Mouse (Mus musculus): ENCODE results near the gene Tial1. TPM values are rescaled to one million over a fixed set of nuclear protein-coding genes. Genes with fewer than 3 reads are reported as not detected.
A peak's percentile ranks its signal among the peaks of the same experiment; 100 is the strongest.

Gene Tial1
- total and polyA plus RNA-seq, 3 experiments, result 42.7 to 126 TPM; not detected in 1

GRCm38 (mm10) chr7:128459791-128460130, 1.8 kb downstream of the Tial1 start:
- Histone ChIP-seq H3K9me3 (replicated peaks; ENCODE audit: insufficient read depth, low read length) (no peaks in the 10 kb centered on the region), H3K79me2 (ENCODE audit: control insufficient read depth, insufficient read depth, low read length, poor library complexity) (peaks cover 43% of the 10 kb centered on the region), H3K27ac (ENCODE audit: control insufficient read depth, low read depth, low read length) (peak overlapping the region; percentile 51; the same call in 1 of the 2 replicates), H3K27me3 (ENCODE audit: control insufficient read depth in 1 of 2, insufficient read depth in 2 of 2, low read length in 2 of 2) (no peaks in the 10 kb centered on the region), H3K9ac (ENCODE audit: control insufficient read depth, low read depth, low read length, poor library complexity, severe bottlenecking) (peak overlapping the region; percentile 97), H3K4me1 (ENCODE audit: control insufficient read depth in 1 of 2, insufficient read depth in 2 of 2, low read length in 2 of 2) (peaks cover 11 to 15% of the 10 kb centered on the region in 2 experiments), H3K36me3 (ENCODE audit: control insufficient read depth in 1 of 2, insufficient read depth in 2 of 2, low read length in 2 of 2) (peaks cover 4 to 33% of the 10 kb centered on the region in 2 experiments), H3K4me3 (ENCODE audit: control insufficient read depth in 1 of 2, insufficient read depth in 1 of 2, low read depth in 2 of 2, low read length in 2 of 2) (peak overlapping the region; percentile 53 to 90)
- TF ChIP-seq RAD21 (IDR thresholded peaks at IDR 0.05; ENCODE audit: low read depth, low read length) (no peak), POLR2AphosphoS5 (IDR thresholded peaks at IDR 0.05; ENCODE audit: borderline replicate concordance, low read depth, low read length) (no peak), RCOR1 (IDR thresholded peaks at IDR 0.05; ENCODE audit: low read depth, low read length) (no peak), MXI1 (IDR thresholded peaks at IDR 0.05; ENCODE audit: low read depth, low read length) (no peak), MAX (IDR thresholded peaks at IDR 0.05; ENCODE audit: low read length) (no peak), MAFK (IDR thresholded peaks at IDR 0.05; ENCODE audit: borderline replicate concordance, low read depth, low read length) (no peak), GABPA (IDR thresholded peaks at IDR 0.05; ENCODE audit: low read depth, low read length) (no peak), USF2 (IDR thresholded peaks at IDR 0.05; ENCODE audit: borderline replicate concordance in 1 of 2, insufficient read depth in 1 of 2, low read depth in 1 of 2, low read length in 2 of 2) (no peak), GATA1 (IDR thresholded peaks at IDR 0.05; ENCODE audit: low read depth, low read length) (no peak), CHD2 (IDR thresholded peaks at IDR 0.05; ENCODE audit: low read length) (no peak), JUND (IDR thresholded peaks at IDR 0.05; ENCODE audit: low read depth, low read length) (no peak), UBTF (IDR thresholded peaks at IDR 0.05; ENCODE audit: borderline replicate concordance, insufficient read depth, low read depth, low read length) (no peak)
- no peak for DNase-seq (ENCODE audit: low read depth, low spot score)

DNA sequence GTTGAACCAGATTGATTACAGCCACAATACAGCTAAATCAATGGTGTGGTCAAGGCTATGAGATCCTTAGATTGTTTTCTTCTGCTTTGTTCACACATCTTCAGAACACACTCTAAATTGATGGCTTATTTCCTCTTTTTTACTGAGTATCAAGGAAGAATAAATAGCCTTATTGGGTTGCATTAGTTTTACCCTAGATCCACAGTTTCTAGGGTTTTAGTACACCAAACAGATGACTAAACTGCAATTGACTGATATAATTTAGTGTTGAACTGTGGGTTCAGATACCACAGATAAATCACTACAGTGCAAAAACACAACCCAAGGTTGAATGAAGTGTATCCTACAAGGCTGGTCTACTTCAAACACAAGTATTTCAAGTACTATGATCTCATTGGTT, 3.5 kb downstream of the Tial1 start:
- H3K27ac ChIP-seq (ENCODE audit: control insufficient read depth, low read depth, low read length), result no peak overlapping the region
- H3K9ac ChIP-seq (ENCODE audit: control insufficient read depth, low read depth, low read length, poor library complexity, severe bottlenecking), result no peak overlapping the region
- TF ChIP-seq BHLHE40 (IDR thresholded peaks at IDR 0.05; ENCODE audit: borderline replicate concordance, low read depth, low read length), result no peak
- TF ChIP-seq KAT2A (conservative IDR thresholded peaks at IDR 0.05; ENCODE audit: low read depth, low read length), result no peak
- TF ChIP-seq MEF2A (IDR thresholded peaks at IDR 0.05; ENCODE audit: extremely low read depth, insufficient replicate concordance, low read depth, low read length, poor library complexity, severe bottlenecking), result no peak
- TF ChIP-seq NELFE (IDR thresholded peaks at IDR 0.05; ENCODE audit: low read depth, low read length), result no peak
- no peak for TF ChIP-seq CTCF (IDR thresholded peaks at IDR 0.05 in 2 of 3, conservative IDR thresholded peaks at IDR 0.05 in 1 of 3; ENCODE audit: control insufficient read depth in 1 of 3, insufficient read depth in 1 of 3, low read depth in 2 of 3, low read length in 3 of 3, poor library complexity in 1 of 3, severe bottlenecking in 1 of 3)
- no peak for TF ChIP-seq MYB (IDR thresholded peaks at IDR 0.05; ENCODE audit: low read depth, low read length)
- no peak for TF ChIP-seq RCOR1 (IDR thresholded peaks at IDR 0.05; ENCODE audit: low read depth, low read length)
- TF ChIP-seq POLR2A (IDR thresholded peaks at IDR 0.05; ENCODE audit: control insufficient read depth in 1 of 2, insufficient read depth in 1 of 2, low read depth in 1 of 2, low read length in 2 of 2, poor library complexity in 1 of 2), result no peak
- TF ChIP-seq USF2 (IDR thresholded peaks at IDR 0.05; ENCODE audit: borderline replicate concordance in 1 of 2, insufficient read depth in 1 of 2, low read depth in 1 of 2, low read length in 2 of 2), result no peak
- TF ChIP-seq ZMIZ1 (IDR thresholded peaks at IDR 0.05; ENCODE audit: low read depth, low read length), result no peak
- TF ChIP-seq JUND (IDR thresholded peaks at IDR 0.05; ENCODE audit: low read depth, low read length), result no peak
- no peak for TF ChIP-seq GABPA (IDR thresholded peaks at IDR 0.05; ENCODE audit: low read depth, low read length)
- no peak for TF ChIP-seq POLR2AphosphoS2 (IDR thresholded peaks at IDR 0.05; ENCODE audit: low read length)
- no peak; a peak in 1 of 4 replicates for TF ChIP-seq EP300 (IDR thresholded peaks at IDR 0.05; ENCODE audit: low read depth in 1 of 2, low read length in 2 of 2)
- TF ChIP-seq ZNF384 (IDR thresholded peaks at IDR 0.05; ENCODE audit: low read depth, low read length), result no peak
- TF ChIP-seq CHD2 (IDR thresholded peaks at IDR 0.05; ENCODE audit: low read length), result no peak
- peaks cover 46% of the 10 kb centered on the region for H3K79me2 ChIP-seq (ENCODE audit: control insufficient read depth, insufficient read depth, low read length, poor library complexity)
- H3K4me1 ChIP-seq (ENCODE audit: control insufficient read depth in 1 of 2, insufficient read depth in 2 of 2, low read length in 2 of 2), result peaks cover 10 to 24% of the 10 kb centered on the region in 2 experiments
- H3K27me3 ChIP-seq (ENCODE audit: control insufficient read depth in 1 of 2, insufficient read depth in 2 of 2, low read length in 2 of 2), result no peaks in the 10 kb centered on the region
- H3K4me3 ChIP-seq (ENCODE audit: control insufficient read depth in 1 of 2, insufficient read depth in 1 of 2, low read depth in 2 of 2, low read length in 2 of 2), result no peak overlapping the region
- H3K9me3 ChIP-seq (replicated peaks; ENCODE audit: insufficient read depth, low read length), result no peaks in the 10 kb centered on the region
- H3K36me3 ChIP-seq (ENCODE audit: control insufficient read depth in 1 of 2, insufficient read depth in 2 of 2, low read length in 2 of 2), result peaks cover 20 to 43% of the 10 kb centered on the region in 2 experiments
- peak; percentile 36 for DNase-seq (ENCODE audit: low read depth, low spot score)
